Mouse (Mus musculus) ES-Bruce4 (cell line): ENCODE measurements around the gene Gm8126.
"Not testable (repeated sequence)": the region's sequence is repeated elsewhere in the genome, so short reads cannot be mapped to it uniquely, and the experiment has no call there.

ENCODE experiments used
- CTCF ChIP-seq: IDR thresholded peaks from one replicate; pipeline ENCODE4 v1.8.1; 2011; ENCODE audit warnings: low read depth, low read length
- EP300 ChIP-seq: IDR thresholded peaks from 2 replicates; pipeline ENCODE4 v1.6.1; 2011; ENCODE audit warnings: low read depth, low read length; ENCODE audit not compliant: insufficient read depth

- TF ChIP-seq CTCF, EP300: not testable (repeated sequence)
These were observed 14.7 kb downstream of the Gm8126 start for GRCm38 (mm10) chr14:43273161-43273560.
